Mouse (Mus musculus): ENCODE results near the gene Gm49486.
A peak's percentile ranks its signal among the peaks of the same experiment; 100 is the strongest.

Gene Gm49486

GRCm38 (mm10) chr15:79271124-79271746 lies 42.0 kb downstream of the Gm49486 start:
- DNase-seq = peak in 1 of 2 experiments; percentile 74

DNA sequence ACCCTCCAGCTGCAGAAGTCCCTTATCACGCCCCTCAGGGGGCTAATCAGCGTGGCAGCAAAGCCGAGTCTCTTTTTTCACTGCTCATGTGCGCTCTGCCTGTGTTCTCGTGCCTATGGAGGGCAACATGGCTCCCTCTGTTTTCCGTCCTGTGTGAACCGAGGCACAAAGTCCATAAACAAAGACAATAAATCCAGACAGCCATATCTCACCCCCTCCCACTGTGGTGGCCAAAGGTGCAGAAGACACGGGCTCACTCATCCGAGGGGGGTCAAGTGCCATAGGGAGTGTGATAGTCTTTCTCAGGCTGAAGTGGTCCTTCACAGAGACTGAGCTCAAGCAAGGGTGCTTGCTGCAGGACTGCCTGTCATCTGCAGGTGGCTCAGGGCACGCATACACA lies 43.8 kb downstream of the Gm49486 start:
- no peak for DNase-seq

DNA sequence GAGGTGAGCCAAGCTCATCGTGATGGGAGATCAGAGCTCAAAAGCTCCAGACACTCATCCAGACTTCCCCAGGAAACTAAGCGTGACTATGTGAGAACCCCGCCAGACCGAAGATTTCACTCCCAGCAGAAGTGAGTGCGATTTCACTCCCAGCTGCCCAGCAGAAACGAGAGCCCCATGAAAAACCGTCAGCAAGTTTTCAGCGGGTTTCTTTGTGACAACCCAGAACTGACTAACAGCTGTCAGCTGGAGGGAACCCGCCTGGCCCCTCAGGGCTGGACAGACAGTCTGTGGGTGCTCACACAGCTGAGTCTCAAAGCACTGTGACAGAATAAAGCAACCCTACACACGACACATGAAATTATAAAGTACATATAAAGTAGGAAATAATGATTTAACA lies 48.5 kb downstream of the Gm49486 start:
- DNase-seq = peak in 1 of 2 experiments; percentile 48

GRCm38 (mm10) chr15:79280209-79280608 lies 51.0 kb downstream of the Gm49486 start:
- peak in 1 of 2 experiments; percentile 57 for DNase-seq

GRCm38 (mm10) chr15:79280850-79281249 lies 51.7 kb downstream of the Gm49486 start:
- peak; percentile 62 to 66 for DNase-seq

GRCm38 (mm10) chr15:79281389-79281788 lies 52.2 kb downstream of the Gm49486 start:
- peak; percentile 73 to 82 for DNase-seq

- DNase-seq = no peak
Observed at GRCm38 (mm10) chr15:79282434-79282833, 53.2 kb downstream of the Gm49486 start.

DNA sequence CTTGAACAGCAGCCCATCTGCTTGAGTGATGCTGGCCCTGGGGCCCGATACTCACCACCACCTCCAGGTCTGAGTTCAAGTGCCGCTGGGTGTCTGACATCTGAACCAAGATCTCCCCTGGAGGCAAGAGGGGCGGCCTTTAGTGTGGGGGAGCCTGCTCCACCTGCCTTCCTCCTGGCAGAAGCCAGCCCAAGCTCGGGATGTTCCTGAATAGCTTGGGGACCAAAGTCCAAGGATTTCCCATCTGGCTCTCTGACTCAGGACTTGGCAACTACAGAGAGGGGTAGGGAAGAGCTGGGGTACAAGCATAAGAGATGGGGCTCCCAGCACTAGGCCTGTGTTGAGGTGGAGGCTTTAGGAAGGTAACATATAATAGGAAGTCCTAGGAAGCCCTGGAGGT lies 54.2 kb downstream of the Gm49486 start:
- DNase-seq = no peak

GRCm38 (mm10) chr15:79285399-79285798 lies 56.2 kb downstream of the Gm49486 start, which contains the start of gene Baiap2l2:
Gene Baiap2l2 (minus strand): TSS chr15:79285537.
- DNase-seq = peak in 1 of 2 experiments; percentile 25

GRCm38 (mm10) chr15:79286141-79286540 lies 57.0 kb downstream of the Gm49486 start:
- no peak for DNase-seq

GRCm38 (mm10) chr15:79287091-79287490 lies 57.9 kb downstream of the Gm49486 start:
- DNase-seq = no peak

DNA sequence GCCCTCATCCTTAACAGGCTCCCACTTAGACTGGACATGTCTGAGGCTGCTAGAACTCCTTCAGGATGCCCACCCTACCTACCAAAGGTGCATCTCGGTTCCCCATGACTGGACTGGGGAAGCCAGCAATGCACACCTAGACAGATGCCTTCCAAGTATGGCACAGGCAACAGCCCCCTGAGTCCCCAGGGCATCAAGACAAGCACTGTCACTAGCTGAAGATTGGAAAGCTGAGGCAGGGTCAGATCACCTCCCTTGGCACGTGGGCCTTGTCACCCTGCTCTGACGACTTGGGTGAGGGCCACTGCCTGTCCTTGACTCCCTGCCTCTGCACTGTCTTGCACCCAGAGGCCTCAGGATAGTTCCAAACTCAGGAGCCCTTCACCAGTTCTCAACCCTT lies 59.2 kb downstream of the Gm49486 start:
- DNase-seq = no peak

DNA sequence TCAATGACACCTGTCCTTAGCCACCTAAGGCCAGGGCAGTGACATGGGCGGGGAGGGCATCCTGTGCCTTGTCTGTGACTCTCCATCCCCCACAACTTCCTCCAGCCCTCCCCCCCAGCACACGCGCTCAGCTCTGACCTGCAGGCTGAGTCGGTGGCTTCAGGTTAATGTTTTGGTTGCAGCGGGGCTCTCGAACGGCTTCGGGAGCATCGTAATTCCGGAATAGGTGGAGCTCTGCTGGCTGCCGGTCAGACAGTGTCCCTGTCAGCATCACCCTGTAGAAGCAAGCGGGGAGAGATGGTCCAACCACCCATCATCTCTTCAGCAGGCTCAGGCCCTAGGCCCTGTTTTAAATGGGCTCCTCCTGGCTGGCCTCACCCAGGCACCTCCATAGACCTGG lies 60.2 kb downstream of the Gm49486 start:
- no peak for DNase-seq

GRCm38 (mm10) chr15:79290340-79290739 lies 61.1 kb downstream of the Gm49486 start:
- DNase-seq = no peak

DNA sequence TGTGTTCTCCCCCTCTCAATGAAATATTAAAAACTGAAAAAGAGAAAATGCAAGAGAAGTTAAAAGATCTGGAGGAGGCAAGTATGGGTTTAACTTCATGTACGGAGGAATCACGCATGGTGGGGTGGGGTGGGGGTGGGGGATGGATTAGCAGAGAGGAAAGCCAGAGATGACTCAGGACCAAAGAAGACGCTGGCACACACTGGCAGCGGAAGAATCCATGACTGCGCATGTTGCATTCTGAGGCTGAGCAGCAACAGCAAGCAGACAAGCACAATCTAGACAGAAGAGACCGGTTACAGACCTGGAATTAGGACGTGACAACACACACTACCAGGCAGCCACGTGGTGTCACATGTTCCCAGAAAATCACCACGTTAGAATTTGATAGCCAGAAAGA lies 63.6 kb downstream of the Gm49486 start:
- no peak for DNase-seq

GRCm38 (mm10) chr15:79298553-79298952 lies 69.4 kb downstream of the Gm49486 start:
- peak in 1 of 2 experiments; percentile 47 for DNase-seq

GRCm38 (mm10) chr15:79299563-79300155 lies 70.5 kb downstream of the Gm49486 start:
- no peak for DNase-seq

GRCm38 (mm10) chr15:79303725-79304124 lies 74.5 kb downstream of the Gm49486 start:
- DNase-seq = peak; percentile 25 to 55

DNA sequence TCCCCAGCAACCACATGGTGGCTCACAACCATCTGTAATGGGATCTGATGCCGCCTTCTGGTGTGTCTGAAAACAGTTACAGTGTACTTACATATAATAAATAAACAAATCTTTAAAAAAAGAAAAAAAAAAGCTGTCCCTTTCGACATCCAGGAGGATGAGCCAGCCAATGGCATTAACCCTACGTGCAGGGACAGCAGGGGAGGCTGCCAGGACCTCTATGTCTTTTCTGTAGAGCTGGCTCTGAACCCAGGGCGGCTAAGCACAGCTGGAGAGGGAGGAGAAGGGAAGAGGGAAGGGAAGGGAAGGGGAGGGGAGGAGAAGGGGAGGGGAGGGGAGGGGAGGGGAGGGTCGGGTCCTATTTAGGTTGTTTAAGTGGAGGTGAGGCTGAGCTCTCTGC lies 75.6 kb downstream of the Gm49486 start:
- peak in 1 of 2 experiments; percentile 44 for DNase-seq

DNA sequence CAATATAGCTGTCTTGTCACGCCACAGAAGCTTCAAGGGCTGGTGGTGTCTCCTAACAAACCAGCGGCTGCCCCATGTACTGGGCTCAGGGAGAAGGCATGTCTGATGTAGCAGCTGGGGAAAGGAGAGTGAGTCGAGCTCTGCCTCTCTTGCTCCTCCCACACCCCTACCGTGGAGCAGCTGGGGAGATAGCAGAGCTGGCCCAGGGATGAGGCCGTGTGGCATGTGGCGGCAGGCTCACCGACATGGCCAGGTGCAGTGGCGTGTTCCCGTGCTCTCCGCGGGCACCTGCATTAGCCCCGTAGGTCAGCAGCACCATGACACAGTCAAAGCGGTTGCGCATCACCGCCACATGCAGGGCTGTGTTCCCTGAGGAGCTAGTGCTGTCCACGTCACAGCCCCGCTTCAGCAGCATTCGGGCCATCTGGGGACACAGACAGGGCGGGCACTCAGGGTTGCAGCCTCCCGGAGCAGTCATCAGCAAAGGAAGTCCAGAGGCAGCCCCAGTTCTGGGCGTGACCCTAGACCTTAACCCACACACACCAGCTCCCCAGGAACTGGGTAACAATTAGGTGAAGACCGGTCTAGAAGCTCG lies 76.9 kb downstream of the Gm49486 start:
- DNase-seq = peak in 1 of 2 experiments; percentile 22

Data from lung, postnatal 4 days (tissue).